Mouse (Mus musculus) lung, embryonic 14.5 days (tissue): ENCODE data around the gene Itgb5. TPM values are rescaled to one million over a fixed set of nuclear protein-coding genes. Genes with fewer than 3 reads are reported as not detected.

Source experiments
- ATAC-seq: fragments of 200-750 bp; cut with Nextera tagmentation; 2 replicates; pipeline ENCODE4 v1.8.0; 2017; ENCODE audit warnings: mild to moderate bottlenecking, moderate TSS enrichment, moderate library complexity; ENCODE audit not compliant: insufficient read depth
- DNase-seq: peaks from one replicate; pipeline ENCODE4 v3.0.0-alpha.2; 2015
- H3K27ac ChIP-seq: fragments of 300-500 bp; sonication (generic); 2 replicates; pipeline ENCODE4 v1.5.1; 2014; ENCODE audit warnings: low read depth, mild to moderate bottlenecking, moderate library complexity
- H3K27me3 ChIP-seq: fragments of 300-500 bp; sonication (generic); 2 replicates; pipeline ENCODE4 v1.6.1; 2014; ENCODE audit warnings: low read length, control low read depth; ENCODE audit not compliant: insufficient read depth
- H3K36me3 ChIP-seq: fragments of 300-500 bp; sonication (generic); 2 replicates; pipeline ENCODE4 v1.6.1; 2014; ENCODE audit warnings: control low read depth; ENCODE audit not compliant: insufficient read depth
- H3K4me1 ChIP-seq: fragments of 300-500 bp; sonication (generic); 2 replicates; pipeline ENCODE4 v1.6.1; 2014; ENCODE audit warnings: antibody characterized with exemption, control low read depth; ENCODE audit not compliant: insufficient read depth
- H3K4me2 ChIP-seq: fragments of 300-500 bp; sonication (generic); 2 replicates; pipeline ENCODE4 v1.6.1; 2014; ENCODE audit warnings: mild to moderate bottlenecking
- H3K4me3 ChIP-seq: fragments of 300-500 bp; sonication (generic); 2 replicates; pipeline ENCODE4 v1.5.1; 2014; ENCODE audit warnings: low read depth, low read length
- H3K9ac ChIP-seq: fragments of 300-500 bp; sonication (generic); 2 replicates; pipeline ENCODE4 v1.6.1; 2014
- H3K9me3 ChIP-seq: fragments of 300-500 bp; sonication (generic); 2 replicates; pipeline ENCODE4 v1.6.1; 2016; ENCODE audit warnings: low read depth, low read length, control low read depth
- CTCF ChIP-seq: IDR thresholded peaks from 2 replicates; pipeline ENCODE4 v1.5.1; 2016; ENCODE audit warnings: antibody characterized with exemption, low read depth
- WGBS: fragments of 180-500 bp; shearing (Covaris S2); extraction: QIAGEN DNeasy Blood & Tissue Kit; methylation state at CpG from one replicate; pipeline ENCODE4 v1.1.7; 2014; 5-methylcytosine and 5-hydroxymethylcytosine counted together
- polyA plus RNA-seq: library from polyadenylated mRNA; unstranded; fragments of >200 nt; fragmentation: Nextera tagmentation; extraction: Ambion mirVana; gene quantifications from 2 replicates; pipeline ENCODE4 v1.2.1, GENCODE M21; 2014

Itgb5 gene
- polyA plus RNA-seq, 1 experiment from 2014 or later = 64.5 TPM

DNA sequence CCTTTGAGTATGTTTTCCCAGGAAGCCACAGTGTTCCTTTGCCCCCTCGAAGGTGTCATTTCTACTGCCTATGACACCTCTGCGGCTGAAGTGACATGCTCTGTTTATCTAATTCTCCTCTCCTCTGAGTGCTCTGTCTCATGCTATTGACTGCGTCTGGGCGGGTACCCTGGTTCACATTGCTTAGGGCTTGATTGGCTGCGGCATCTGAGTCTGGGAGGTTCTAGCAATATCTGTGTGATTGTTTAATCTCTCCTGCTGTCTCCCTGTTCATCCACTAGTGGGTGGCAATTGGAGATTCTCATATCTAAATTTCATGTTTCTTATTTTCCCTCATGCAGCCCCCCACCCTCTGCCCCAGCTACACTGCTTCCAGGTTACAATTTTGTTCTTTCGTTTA lies 49.6 kb downstream of the Itgb5 start:
- WGBS = 41% methylated on average over 6 of the region's 6 CpGs
- H3K27me3 ChIP-seq = no peaks in the 10 kb centered on the region
- H3K36me3 ChIP-seq = peaks cover 3% of the 10 kb centered on the region; the same call in 1 of the 2 replicates
- H3K27ac ChIP-seq = no peak overlapping the region
- ATAC-seq = no peak
- H3K4me1 ChIP-seq = peaks cover 14% of the 10 kb centered on the region
- H3K4me3 ChIP-seq = no peak overlapping the region
- DNase-seq = no peak
- no peaks in the 10 kb centered on the region for H3K9me3 ChIP-seq
- H3K4me2 ChIP-seq = no peak overlapping the region
- no peak for TF ChIP-seq CTCF
- H3K9ac ChIP-seq = no peak overlapping the region

DNA sequence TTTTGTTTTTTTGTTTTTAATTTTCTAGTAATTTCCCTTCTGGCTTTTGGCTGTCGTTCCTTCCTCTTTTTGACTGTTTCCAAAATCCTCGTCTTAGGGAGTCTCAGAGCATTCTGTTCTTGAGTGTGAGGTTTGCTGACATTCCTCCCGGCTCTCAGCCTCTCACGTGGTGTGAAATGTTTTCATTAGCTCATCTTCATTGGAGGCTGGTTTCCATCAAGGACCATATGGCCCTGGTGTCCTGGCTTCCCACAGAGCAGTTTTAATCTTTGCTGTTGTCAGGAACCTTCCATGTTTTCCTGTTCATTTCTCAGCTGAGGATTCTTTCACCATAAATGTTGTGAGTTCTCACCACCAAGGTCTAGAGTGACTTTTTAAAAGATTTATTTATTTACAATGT lies 50.1 kb downstream of the Itgb5 start:
- no peak overlapping the region for H3K27ac ChIP-seq
- TF ChIP-seq CTCF = no peak

DNA sequence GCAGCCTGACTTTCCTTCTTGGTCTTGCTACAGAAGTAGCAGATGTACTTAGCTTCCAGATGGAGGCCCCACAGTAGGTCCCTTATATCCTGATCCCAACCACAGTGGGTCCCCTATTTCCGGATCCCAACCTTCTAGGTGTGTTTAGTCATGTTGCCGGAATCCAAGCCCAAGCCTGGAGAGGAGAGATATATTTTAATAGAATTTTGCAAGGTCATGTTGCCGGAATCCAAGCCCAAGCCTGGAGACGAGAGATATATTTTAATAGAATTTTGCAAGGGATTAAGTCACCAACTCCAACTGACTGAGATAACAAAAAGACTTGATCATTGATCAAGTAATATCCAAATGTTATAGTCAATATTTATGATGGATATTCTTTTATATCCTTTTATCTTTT lies 51.3 kb downstream of the Itgb5 start:
- no peak overlapping the region for H3K4me2 ChIP-seq
- no peaks in the 10 kb centered on the region for H3K27me3 ChIP-seq
- H3K36me3 ChIP-seq = peaks cover 7% of the 10 kb centered on the region; the same call in 1 of the 2 replicates
- H3K27ac ChIP-seq = no peak overlapping the region
- H3K4me1 ChIP-seq = peaks cover 28% of the 10 kb centered on the region
- no peak for TF ChIP-seq CTCF
- no peak for DNase-seq
- WGBS = 92% methylated on average over 4 of the region's 4 CpGs
- H3K9ac ChIP-seq = no peak overlapping the region
- no peak overlapping the region for H3K4me3 ChIP-seq
- no peaks in the 10 kb centered on the region for H3K9me3 ChIP-seq
- no peak for ATAC-seq

More for the DNA sequence above, 50.1 kb downstream of the Itgb5 start:
- Histone ChIP-seq H3K36me3 (peaks cover 3% of the 10 kb centered on the region; the same call in 1 of the 2 replicates), H3K9me3 (no peaks in the 10 kb centered on the region), H3K4me1 (peaks cover 19% of the 10 kb centered on the region), H3K27me3 (no peaks in the 10 kb centered on the region), H3K4me2 (no peak overlapping the region), H3K9ac (no peak overlapping the region), H3K4me3 (no peak overlapping the region)
- 37% methylated on average over 4 of the region's 4 CpGs for WGBS
- ATAC-seq (no peak), DNase-seq (peak; percentile 11)

DNA sequence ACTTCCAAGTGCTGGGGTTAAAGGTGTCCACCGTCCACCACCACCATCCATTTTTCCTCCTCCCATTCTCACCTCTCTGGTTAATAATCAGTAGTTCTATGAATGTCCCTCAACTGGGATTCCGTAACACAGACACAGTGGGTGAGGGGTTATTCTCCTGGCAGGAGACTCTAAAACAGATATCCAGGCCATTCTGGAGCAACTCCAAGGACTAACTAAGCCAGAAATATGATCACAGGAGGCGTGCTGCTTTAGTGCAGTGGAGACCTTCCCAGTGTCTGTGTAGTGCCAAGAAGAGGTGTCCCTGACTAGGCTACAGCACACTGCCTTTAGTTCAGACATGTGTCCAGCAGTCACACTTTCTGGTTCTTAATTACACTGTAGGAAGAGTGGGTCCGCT lies 53.1 kb downstream of the Itgb5 start:
- Histone ChIP-seq H3K4me2 (no peak overlapping the region; the same call in 1 of the 2 replicates), H3K9ac (no peak overlapping the region), H3K9me3 (no peaks in the 10 kb centered on the region), H3K4me1 (peaks cover 36% of the 10 kb centered on the region), H3K27ac (peak overlapping the region; percentile 93), H3K36me3 (0 out of 2 replicates have a peak, but pooled peaks cover 4% of the 10 kb centered on the region), H3K27me3 (no peaks in the 10 kb centered on the region), H3K4me3 (no peak overlapping the region)
- DNase-seq (peak; percentile 90), ATAC-seq (peak; percentile 79)
- no peak for TF ChIP-seq CTCF
- 36% methylated on average over 4 of the region's 4 CpGs for WGBS

DNA sequence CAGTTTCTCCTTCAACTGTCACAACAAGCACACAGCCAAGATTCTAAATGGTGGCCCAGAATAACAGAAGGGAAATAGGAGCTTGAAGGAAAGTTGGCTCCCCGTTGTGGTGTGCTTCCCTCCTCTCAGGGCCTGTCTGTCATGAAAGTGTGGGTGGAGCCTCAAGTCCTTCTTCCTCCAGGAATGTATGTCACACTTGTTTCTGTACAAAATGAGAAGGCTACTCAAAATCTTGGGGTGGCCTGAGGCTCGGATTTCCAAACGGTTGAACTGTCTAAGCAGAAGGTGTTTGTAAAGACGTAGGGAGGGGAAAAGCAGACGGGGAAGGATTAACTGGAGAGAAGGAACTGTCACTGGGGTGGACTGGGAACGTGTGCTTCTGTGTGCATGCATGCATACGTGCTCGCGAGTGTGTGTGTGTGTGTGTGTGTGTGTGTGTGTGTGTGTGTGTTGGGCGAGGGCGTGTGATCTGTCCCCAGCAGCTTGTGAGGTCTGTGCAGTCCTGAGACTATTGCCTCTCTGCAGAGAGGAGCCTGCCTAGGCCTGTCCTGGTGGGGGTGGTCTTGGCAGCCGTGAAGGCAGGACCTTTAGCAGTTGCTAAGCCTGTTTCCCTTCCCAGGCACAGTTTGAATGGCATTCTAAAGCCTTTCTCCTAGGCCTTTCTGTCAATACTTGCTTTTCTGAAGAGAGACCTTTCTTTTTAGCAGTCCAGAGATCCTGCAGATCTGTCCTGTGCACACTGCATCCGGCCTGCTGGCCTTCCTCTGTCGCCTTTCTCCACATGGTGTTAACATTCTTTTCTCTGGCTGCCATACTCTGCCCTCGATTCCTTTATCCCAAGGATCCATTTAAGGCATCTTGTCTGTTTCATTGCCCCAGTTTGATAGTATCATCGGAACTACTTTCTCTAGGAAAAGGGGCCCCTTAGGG lies 53.8 kb downstream of the Itgb5 start:
- no peaks in the 10 kb centered on the region for H3K27me3 ChIP-seq
- DNase-seq (peak; percentile 78), ATAC-seq (peak; percentile 66)

DNA sequence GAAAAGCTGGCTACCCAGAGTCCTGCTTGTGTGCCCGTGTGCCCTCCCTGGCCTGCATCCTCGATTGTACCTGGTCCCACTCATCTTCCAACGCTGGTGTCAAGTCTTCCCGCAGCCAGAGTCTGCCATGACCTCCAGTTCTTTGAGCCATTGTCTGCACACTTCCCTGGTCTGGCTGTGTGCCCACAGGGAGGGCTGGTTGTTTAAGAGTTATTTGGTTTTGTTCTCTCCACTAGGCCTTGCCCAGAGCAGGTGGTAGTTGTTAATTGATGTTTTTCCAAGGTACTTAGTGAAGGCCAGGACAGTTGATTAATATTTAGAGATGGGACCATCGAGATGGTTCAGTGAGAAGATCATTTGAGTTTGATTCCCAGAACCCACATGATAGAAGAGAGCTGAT lies 54.7 kb downstream of the Itgb5 start:
- Histone ChIP-seq H3K9ac (no peak overlapping the region), H3K36me3 (0 out of 2 replicates have a peak, but pooled peaks cover 4% of the 10 kb centered on the region), H3K27me3 (no peaks in the 10 kb centered on the region), H3K4me2 (no peak overlapping the region), H3K4me3 (no peak overlapping the region), H3K9me3 (no peaks in the 10 kb centered on the region), H3K27ac (peak overlapping the region; percentile 93), H3K4me1 (peaks cover 36% of the 10 kb centered on the region)
- DNase-seq = peak; percentile 56
- no peak for TF ChIP-seq CTCF
- WGBS = 59% methylated on average over 5 of the region's 5 CpGs
- ATAC-seq = no peak

More for the DNA sequence above, 53.8 kb downstream of the Itgb5 start:
- Histone ChIP-seq H3K4me3 (no peak overlapping the region), H3K9me3 (no peaks in the 10 kb centered on the region), H3K9ac (no peak overlapping the region), H3K36me3 (0 out of 2 replicates have a peak, but pooled peaks cover 4% of the 10 kb centered on the region), H3K4me2 (peak overlapping the region; percentile 29), H3K27ac (peak overlapping the region; percentile 93), H3K4me1 (peaks cover 36% of the 10 kb centered on the region)
- 18% methylated on average over 16 of the region's 16 CpGs for WGBS
- TF ChIP-seq CTCF = no peak

DNA sequence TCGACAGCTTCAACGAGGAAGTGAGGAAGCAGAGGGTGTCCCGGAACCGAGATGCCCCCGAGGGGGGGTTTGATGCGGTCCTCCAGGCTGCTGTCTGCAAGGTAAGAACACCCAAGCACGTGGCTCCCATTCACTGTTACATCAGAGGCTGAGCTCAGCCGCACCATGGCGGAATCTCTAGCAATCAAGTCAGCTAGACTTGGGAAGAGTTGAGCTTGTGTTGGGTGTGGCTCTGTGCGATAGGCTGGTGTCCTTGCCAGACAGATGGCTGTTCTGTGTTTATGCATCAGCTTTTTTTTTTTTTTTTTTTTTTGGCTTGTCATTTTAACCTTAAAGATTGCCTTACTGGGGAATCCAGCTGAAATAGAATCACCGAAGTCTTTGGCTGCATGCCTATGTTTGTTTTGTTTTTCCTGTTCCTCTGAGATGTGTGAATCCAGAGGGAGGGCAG lies 55.6 kb downstream of the Itgb5 start:
- WGBS = 55% methylated on average over 11 of the region's 11 CpGs
- Histone ChIP-seq H3K9me3 (no peaks in the 10 kb centered on the region), H3K4me3 (no peak overlapping the region), H3K4me1 (peaks cover 36% of the 10 kb centered on the region), H3K36me3 (0 out of 2 replicates have a peak, but pooled peaks cover 4% of the 10 kb centered on the region), H3K27ac (0 out of 2 replicates have a peak overlapping the region, but pooled peaks have one; percentile 48), H3K27me3 (no peaks in the 10 kb centered on the region), H3K9ac (no peak overlapping the region), H3K4me2 (no peak overlapping the region)
- TF ChIP-seq CTCF = no peak
- no peak for ATAC-seq
- DNase-seq = peak; percentile 79
